Mouse (Mus musculus): Measurements from ENCODE around the gene Olfr228.
"Not testable (repeated sequence)": the region's sequence is repeated elsewhere in the genome, so short reads cannot be mapped to it uniquely, and the experiment has no call there.

Gene Olfr228

DNA sequence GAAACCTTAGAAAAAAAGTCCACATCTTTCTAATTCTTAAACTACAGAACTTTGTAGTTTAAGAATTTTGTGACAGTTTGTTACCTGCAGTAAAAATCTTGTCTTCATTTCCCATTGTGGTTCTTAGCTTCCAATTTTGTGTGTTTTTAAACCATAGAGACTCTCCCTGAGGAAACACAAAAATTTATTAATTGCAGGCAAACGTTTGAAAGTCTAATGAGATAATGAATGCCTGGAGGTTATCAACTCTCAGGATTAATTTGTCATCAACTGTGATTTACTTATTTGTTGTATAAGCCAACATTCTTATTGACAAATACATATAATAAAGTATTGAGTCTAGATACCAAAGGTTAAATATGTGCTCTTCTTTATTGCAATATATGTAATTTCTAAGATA lies at the start of gene Olfr228:
Olfr228 (minus strand) TSS at position 101 of the 400 bp plus-strand sequence.
- no peak for DNase-seq

DNA sequence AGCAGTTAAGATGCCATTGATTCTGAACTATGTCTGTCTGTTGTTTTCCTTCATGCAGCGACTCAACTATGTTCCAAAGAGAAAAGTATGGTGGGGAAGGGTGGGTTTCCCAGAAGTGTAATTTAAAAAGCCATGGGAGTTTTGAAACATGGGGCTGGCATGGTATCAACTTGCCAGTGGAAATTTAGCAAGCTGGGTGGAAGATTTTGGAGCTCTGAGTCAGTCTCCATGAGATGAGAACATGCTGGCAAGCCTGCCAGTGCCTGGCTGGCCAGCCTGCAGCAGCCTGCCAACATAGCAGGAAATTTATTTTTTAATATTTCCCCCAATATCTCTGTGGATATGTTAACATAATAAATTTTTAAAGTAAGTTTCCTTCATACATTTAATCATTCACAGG lies 43.8 kb upstream of the Olfr228 start:
- no peak for DNase-seq

DNA sequence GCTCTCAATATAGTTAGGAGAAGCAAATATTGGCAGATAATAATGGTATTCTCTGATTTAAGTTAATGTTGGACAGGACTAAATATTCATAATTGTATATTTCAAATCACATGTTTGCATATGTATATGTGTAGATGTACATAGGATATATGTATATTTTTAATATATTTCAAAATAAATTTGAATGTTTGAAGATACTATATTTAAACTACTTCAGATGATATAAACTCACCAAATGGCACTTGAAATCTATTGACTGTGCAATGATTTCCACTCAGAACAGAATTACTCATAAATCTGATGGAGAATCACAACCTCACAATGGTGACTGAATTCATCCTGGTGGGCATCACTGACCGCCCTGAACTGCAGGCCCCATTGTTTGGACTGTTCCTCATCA lies 21.0 kb upstream of the Olfr228 start, which contains the start of gene Olfr1076:
Olfr1076 (plus strand) TSS at position 301 of the 400 bp plus-strand sequence.
- no peak for DNase-seq

DNA sequence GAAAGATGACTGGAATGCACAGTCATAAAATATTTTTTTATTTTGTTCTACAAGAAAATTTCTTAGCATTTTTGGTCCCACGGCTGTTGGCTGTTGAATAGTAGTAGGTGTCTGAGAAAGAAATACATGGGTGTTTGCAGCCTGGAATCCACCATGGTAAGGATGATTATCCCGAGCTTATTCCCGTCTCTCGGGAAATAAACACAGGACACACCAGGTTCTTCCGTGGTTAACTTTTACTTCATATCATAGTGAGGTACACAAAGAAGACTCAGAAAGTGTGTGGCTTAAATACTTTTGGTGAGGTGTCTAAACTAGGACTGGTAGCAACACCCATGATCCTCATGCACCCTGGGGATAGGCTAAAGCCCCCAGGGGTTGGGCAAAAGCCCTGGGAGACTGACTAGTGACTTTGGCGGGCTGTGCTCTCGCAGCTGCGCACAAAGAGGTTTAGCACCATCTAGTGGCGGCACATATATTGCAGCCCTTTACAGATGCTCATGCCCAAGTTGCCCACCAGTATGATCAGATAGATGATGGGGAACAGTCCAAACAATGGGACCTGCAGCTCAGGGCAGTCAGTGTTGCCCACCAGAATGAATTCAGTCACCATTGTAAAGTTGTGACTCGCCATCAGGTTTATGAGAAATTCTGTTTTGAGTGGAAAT lies 22.6 kb downstream of the Olfr228 start:
- DNase-seq = peak; percentile 1 to 9

DNA sequence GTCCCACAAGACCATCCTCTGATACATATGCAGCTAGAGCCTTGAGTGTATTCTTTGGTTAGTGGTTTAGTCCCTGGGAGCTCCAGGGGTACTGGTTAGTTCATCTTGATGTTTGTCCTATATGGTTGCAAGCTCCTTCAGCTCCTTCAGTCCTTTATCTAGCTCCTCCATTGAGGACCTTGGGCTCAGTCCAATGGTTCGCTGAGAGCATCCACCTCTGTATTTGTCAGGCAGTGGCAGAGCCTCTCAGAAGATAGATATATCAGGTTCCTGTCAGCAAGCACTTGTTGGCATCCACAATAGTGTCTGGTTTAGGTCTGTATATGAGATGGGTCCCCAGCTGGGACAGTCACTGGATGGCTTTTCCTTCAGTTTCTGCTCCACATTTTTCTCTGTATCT lies 26.8 kb downstream of the Olfr228 start:
- no peak for DNase-seq

DNA sequence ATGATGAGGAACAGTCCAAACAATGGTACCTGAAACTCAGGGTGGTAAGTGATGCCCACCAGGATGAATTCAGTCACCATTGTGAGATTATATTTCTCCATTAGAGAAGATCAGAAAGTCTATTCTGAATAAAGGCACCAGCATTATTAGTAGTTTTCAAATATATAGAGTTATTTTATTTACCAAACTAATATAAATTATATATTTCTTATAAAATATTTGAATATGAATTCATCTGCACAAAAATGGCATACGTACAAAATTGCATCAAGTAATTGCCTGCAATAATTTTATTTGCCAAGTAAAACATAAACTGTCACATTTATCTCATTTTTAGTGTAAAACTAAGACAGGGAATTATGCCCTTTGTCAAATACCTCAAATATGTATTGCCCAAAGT lies 31.0 kb downstream of the Olfr228 start, which contains the start of gene Olfr1066:
Olfr1066 (minus strand) TSS at position 101 of the 400 bp plus-strand sequence.
- no peak for DNase-seq

DNA sequence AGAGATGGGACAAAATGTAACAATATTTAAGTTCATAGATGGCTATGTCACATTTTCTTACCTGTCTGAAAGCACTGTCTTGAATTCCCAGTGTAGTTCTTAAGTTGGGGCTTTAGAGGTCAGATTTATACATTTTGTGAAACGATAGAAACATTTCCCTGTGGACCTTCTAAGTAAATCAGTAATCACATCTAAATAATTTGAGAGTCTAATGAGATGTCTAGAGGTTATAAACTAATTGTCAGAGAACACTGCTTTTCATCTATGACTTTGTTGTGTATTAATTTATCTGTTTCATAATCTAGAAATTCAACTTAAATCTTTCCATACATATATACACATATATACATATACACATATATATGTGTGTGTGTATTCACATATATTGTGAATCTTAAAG lies 36.7 kb downstream of the Olfr228 start, which contains the start of gene Olfr1065:
Olfr1065 (minus strand) TSS at position 101 of the 400 bp plus-strand sequence.
- not testable (repeated sequence) for DNase-seq

DNA sequence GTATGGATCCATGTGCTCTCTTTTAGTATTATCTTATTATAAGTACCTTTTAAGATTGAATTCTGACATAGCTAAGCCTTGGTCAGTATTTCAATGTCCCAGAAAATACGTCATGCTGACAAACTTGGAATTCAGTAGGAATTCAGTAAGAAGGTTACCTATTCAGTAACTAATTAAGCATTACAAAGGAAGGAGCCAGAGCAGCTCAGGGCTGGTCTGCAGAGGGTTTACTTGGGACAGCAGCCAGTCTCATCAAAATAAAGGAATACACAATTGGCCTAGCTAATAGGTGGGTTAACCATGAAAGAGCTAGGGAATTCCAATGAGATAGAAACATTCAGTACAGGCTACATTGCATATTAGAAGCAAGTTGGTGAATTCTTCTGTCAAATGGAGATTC lies 45.1 kb downstream of the Olfr228 start:
- DNase-seq = not testable (repeated sequence)

Measured in lung, adult 18-20 months (tissue).